Mouse (Mus musculus) MEL (cell line): ENCODE results near the gene Stat4.

Experiments
- CHD1 ChIP-seq: IDR thresholded peaks from 2 replicates; pipeline ENCODE4 v1.6.1; 2012; ENCODE audit warnings: low read depth, mild to moderate bottlenecking, inconsistent platforms, low read length, improper control_type of control experiment
- CHD2 ChIP-seq: IDR thresholded peaks from 2 replicates; pipeline ENCODE4 v1.6.1; 2011; ENCODE audit warnings: low read length, improper control_type of control experiment
- CTCF ChIP-seq, 3 experiments: IDR thresholded peaks in 2 of 3; conservative IDR thresholded peaks in 1 of 3; 2 replicates each; pipeline ENCODE4 v1.5.1; 2011 to 2012; ENCODE audit warnings: low read length in 3 of 3, low read depth in 2 of 3, mild to moderate bottlenecking in 2 of 3, improper control_type of control experiment in 1 of 3, inconsistent platforms in 1 of 3, mixed read lengths in 1 of 3, moderate library complexity in 1 of 3; ENCODE audit not compliant: control insufficient read depth in 1 of 3, insufficient read depth in 1 of 3, poor library complexity in 1 of 3, severe bottlenecking in 1 of 3
- GATA1 ChIP-seq: IDR thresholded peaks from 2 replicates; pipeline ENCODE4 v1.6.1; 2011; ENCODE audit warnings: low read depth, low read length, improper control_type of control experiment
- JUND ChIP-seq: IDR thresholded peaks from 2 replicates; pipeline ENCODE4 v1.6.1; 2011; ENCODE audit warnings: low read depth, mild to moderate bottlenecking, improper control_type of control experiment, low read length
- MAFK ChIP-seq: IDR thresholded peaks from 2 replicates; pipeline ENCODE4 v1.6.1; 2011; ENCODE audit warnings: low read depth, mild to moderate bottlenecking, low read length, improper control_type of control experiment, borderline replicate concordance
- POLR2A ChIP-seq, 2 experiments: IDR thresholded peaks; 2 replicates each; pipeline ENCODE4 v1.6.1; 2011 to 2012; ENCODE audit warnings: low read length in 2 of 2, mild to moderate bottlenecking in 2 of 2, control low read depth in 1 of 2, improper control_type of control experiment in 1 of 2, low read depth in 1 of 2, moderate library complexity in 1 of 2; ENCODE audit not compliant: control insufficient read depth in 1 of 2, insufficient read depth in 1 of 2, poor library complexity in 1 of 2
- RAD21 ChIP-seq: IDR thresholded peaks from 2 replicates; pipeline ENCODE4 v1.6.1; 2011; ENCODE audit warnings: mild to moderate bottlenecking, low read depth, low read length, improper control_type of control experiment
- TCF12 ChIP-seq: IDR thresholded peaks from 2 replicates; pipeline ENCODE4 v1.6.1; 2014; ENCODE audit warnings: low read depth, mild to moderate bottlenecking, inconsistent platforms, low read length, improper control_type of control experiment, moderate library complexity

DNA sequence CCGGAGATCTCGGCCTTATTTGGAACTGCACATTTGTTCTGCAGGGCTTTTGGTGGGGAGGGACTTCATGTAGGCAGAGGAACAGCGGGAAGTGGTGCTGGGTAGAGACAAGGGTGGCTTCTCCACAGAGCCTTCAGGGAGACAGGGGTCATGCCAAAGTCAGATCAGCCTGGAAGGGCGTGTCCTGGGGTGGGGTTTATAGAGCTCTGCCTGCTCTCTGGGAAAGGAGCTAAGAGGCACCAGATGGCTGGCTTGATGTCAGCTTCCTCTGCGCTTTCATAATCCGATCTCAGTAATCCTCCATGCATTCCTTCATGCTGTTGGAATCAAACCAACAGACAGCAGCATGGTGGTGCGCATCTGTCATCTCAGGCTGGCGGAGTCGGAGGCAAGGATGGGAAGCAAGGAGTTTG lies 163.0 kb downstream of the Stat4 start:
- TF ChIP-seq MAFK, result no peak
- TF ChIP-seq GATA1, result no peak
- TF ChIP-seq JUND, result no peak
- no peak for TF ChIP-seq CTCF (IDR thresholded peaks at IDR 0.05 in 2 of 3, conservative IDR thresholded peaks at IDR 0.05 in 1 of 3; ENCODE audit: control insufficient read depth in 1 of 3, insufficient read depth in 1 of 3, low read depth in 2 of 3, low read length in 3 of 3, poor library complexity in 1 of 3, severe bottlenecking in 1 of 3)
- no peak for TF ChIP-seq POLR2A (IDR thresholded peaks at IDR 0.05; ENCODE audit: control insufficient read depth in 1 of 2, insufficient read depth in 1 of 2, low read depth in 1 of 2, low read length in 2 of 2, poor library complexity in 1 of 2)
- TF ChIP-seq RAD21, result no peak
- TF ChIP-seq CHD1, result no peak
- no peak for TF ChIP-seq CHD2
- TF ChIP-seq TCF12, result no peak
